ENCODE assay signal across 11 mouse cellular contexts in genomic region chr14:40963501-40964213, GRCm38 (mm10). TPM values are rescaled to one million over a fixed set of nuclear protein-coding genes. Genes with fewer than 3 reads are reported as not detected.
DNase-seq lines count a peak whose midpoint lies in the region; ATAC-seq and TF ChIP-seq lines count a peak whose summit lies in the region.
"Had no signal": no experiment of that assay in that cellular context is flagged by ENCODE, and none has a peak within 500 bp of the region (broad histone marks: within the 10 kb centered on the region; RNA-seq: fewer than 3 reads in every experiment).

No protein-coding gene starts in this region.

- no peaks in the 10 kb centered on the region for H3K27me3 ChIP-seq in heart, embryonic 11.5 days (ENCODE audit: control insufficient read depth, insufficient read depth, low read length)
- H3K27me3 ChIP-seq in liver, embryonic 11.5 days (replicated peaks; ENCODE audit: control insufficient read depth, insufficient read depth, low read length) = no peaks in the 10 kb centered on the region
- no peaks in the 10 kb centered on the region for H3K27me3 ChIP-seq in E14TG2a.4 (ENCODE audit: insufficient read depth, low read length)
- no peaks in the 10 kb centered on the region for H3K27me3 ChIP-seq in liver, embryonic 12.5 days (replicated peaks)
- H3K27me3 ChIP-seq: stomach, embryonic 15.5 days had no signal

- no peak overlapping the region for H3K4me3 ChIP-seq in heart, embryonic 11.5 days (ENCODE audit: low read depth, low read length)
- H3K4me3 ChIP-seq in liver, embryonic 11.5 days (ENCODE audit: low read depth, low read length) = no peak overlapping the region
- H3K4me3 ChIP-seq in E14TG2a.4 (replicated peaks; ENCODE audit: low read length) = peak overlapping the region; percentile 63; the same call in 1 of the 2 replicates
- peak overlapping the region; percentile 31; the same call in 1 of the 2 replicates for H3K4me3 ChIP-seq in liver, embryonic 12.5 days
- H3K4me3 ChIP-seq: stomach, embryonic 15.5 days had no signal

- no peak overlapping the region for H3K27ac ChIP-seq in heart, embryonic 11.5 days (ENCODE audit: low read depth, low read length)
- H3K27ac ChIP-seq in liver, embryonic 11.5 days (ENCODE audit: low read depth, low read length) = peak overlapping the region; percentile 72
- H3K27ac ChIP-seq in liver, embryonic 12.5 days = peak overlapping the region; percentile 93

- TF ChIP-seq CTCF in E14TG2a.4 (conservative IDR thresholded peaks at IDR 0.05; ENCODE audit: low read length) = no peak

- WGBS in heart, embryonic 11.5 days (ENCODE audit: insufficient replicate concordance) = 56% methylated on average over 3 of the region's 3 CpGs
- WGBS in liver, embryonic 11.5 days = 49% methylated on average over 3 of the region's 3 CpGs
- WGBS in liver, embryonic 12.5 days (ENCODE audit: insufficient replicate concordance) = 33% methylated on average over 3 of the region's 3 CpGs

- DNase-seq in heart, postnatal 4 days = no peak
- peak; percentile 21 for DNase-seq in liver, embryonic 11.5 days (ENCODE audit: low spot score)
- DNase-seq in liver = no peak
- DNase-seq in layer of hippocampus, postnatal 14 days (ENCODE audit: low spot score in 2 of 2) = no peak
- DNase-seq in cerebellum, postnatal 36 days = no peak
- DNase-seq: adrenal gland, adult 2 months; cerebellum, adult 18-20 months had no signal

- ATAC-seq in heart, embryonic 11.5 days (replicated peaks; ENCODE audit: insufficient number of reproducible peaks, low FRiP score, low TSS enrichment) = no peak
- ATAC-seq in liver, embryonic 11.5 days (replicated peaks; ENCODE audit: low FRiP score) = no peak
- no peak for ATAC-seq in liver, embryonic 12.5 days

- H3K4me2 ChIP-seq in heart, embryonic 11.5 days = peak overlapping the region; percentile 16; the same call in 1 of the 2 replicates
- peak overlapping the region; percentile 66 for H3K4me2 ChIP-seq in liver, embryonic 11.5 days
- H3K4me2 ChIP-seq in liver, embryonic 12.5 days = peak overlapping the region; percentile 95

- no peaks in the 10 kb centered on the region for H3K36me3 ChIP-seq in heart, embryonic 11.5 days (ENCODE audit: control insufficient read depth, insufficient read depth, low read length)
- H3K36me3 ChIP-seq in liver, embryonic 11.5 days (ENCODE audit: control insufficient read depth, insufficient read depth, low read length) = no peaks in the 10 kb centered on the region
- no peaks in the 10 kb centered on the region for H3K36me3 ChIP-seq in E14TG2a.4 (ENCODE audit: insufficient read depth, low read length)
- no peaks in the 10 kb centered on the region for H3K36me3 ChIP-seq in liver, embryonic 12.5 days
- H3K36me3 ChIP-seq: stomach, embryonic 15.5 days had no signal

- H3K9ac ChIP-seq in heart, embryonic 11.5 days (ENCODE audit: low read depth, low read length) = no peak overlapping the region
- H3K9ac ChIP-seq in liver, embryonic 11.5 days (ENCODE audit: low read depth, low read length) = peak overlapping the region; percentile 27
- H3K9ac ChIP-seq in liver, embryonic 12.5 days = peak overlapping the region; percentile 69
- H3K9ac ChIP-seq: stomach, embryonic 15.5 days had no signal

- peaks cover 52% of the 10 kb centered on the region for H3K4me1 ChIP-seq in heart, embryonic 11.5 days (ENCODE audit: control insufficient read depth, insufficient read depth, low read length)
- H3K4me1 ChIP-seq in liver, embryonic 11.5 days (replicated peaks; ENCODE audit: control insufficient read depth, insufficient read depth, low read length) = peaks cover 59% of the 10 kb centered on the region
- H3K4me1 ChIP-seq in E14TG2a.4 (replicated peaks; ENCODE audit: low read depth, low read length) = peaks cover 78% of the 10 kb centered on the region
- peaks cover 82% of the 10 kb centered on the region for H3K4me1 ChIP-seq in liver, embryonic 12.5 days

- H3K9me3 ChIP-seq in heart, embryonic 11.5 days (replicated peaks; ENCODE audit: control insufficient read depth, low read length) = no peaks in the 10 kb centered on the region
- H3K9me3 ChIP-seq in liver, embryonic 11.5 days (ENCODE audit: control insufficient read depth, low read length) = no peaks in the 10 kb centered on the region
- no peaks in the 10 kb centered on the region for H3K9me3 ChIP-seq in E14TG2a.4 (ENCODE audit: low read length)
- no peaks in the 10 kb centered on the region for H3K9me3 ChIP-seq in liver, embryonic 12.5 days (replicated peaks)
- H3K9me3 ChIP-seq: stomach, embryonic 15.5 days had no signal

RNA-seq across cellular contexts. Expression of gene Tspan14, which starts 3.0 kb away (rescaled TPM):
- polyA plus RNA-seq in heart, embryonic 11.5 days (2014; fragmentation: Nextera tagmentation; extraction: Ambion mirVana) = 43.5 and 54.0 TPM in 2 replicates
- 10 to 100 TPM; 25.9 to 28.6 TPM for total RNA-seq in heart, postnatal 4 days (2021)
- 65.3 and 68.1 TPM in 2 replicates for polyA plus RNA-seq in liver, embryonic 11.5 days (2014; fragmentation: Nextera tagmentation; extraction: Ambion mirVana)
- polyA plus RNA-seq in liver, embryonic 12.5 days (2016; fragmentation: Nextera tagmentation; extraction: Ambion mirVana) = 44.5 and 44.6 TPM in 2 replicates
- 10 to 100 TPM; 34.5 to 35.5 TPM for total RNA-seq in layer of hippocampus, postnatal 14 days (2021)

RNA-seq across cellular contexts. Expression of gene Fam213a, which starts 49.9 kb away (rescaled TPM):
- polyA plus RNA-seq in heart, embryonic 11.5 days (2014; fragmentation: Nextera tagmentation; extraction: Ambion mirVana) = 67.7 and 75.4 TPM in 2 replicates
- 10 to 100 TPM; 15.3 to 17.3 TPM for total RNA-seq in heart, postnatal 4 days (2021)
- 78.2 and 84.8 TPM in 2 replicates for polyA plus RNA-seq in liver, embryonic 11.5 days (2014; fragmentation: Nextera tagmentation; extraction: Ambion mirVana)
- 77.7 and 79.0 TPM in 2 replicates for polyA plus RNA-seq in liver, embryonic 12.5 days (2016; fragmentation: Nextera tagmentation; extraction: Ambion mirVana)
- total RNA-seq in layer of hippocampus, postnatal 14 days (2021) = 100 to 1,000 TPM; 139 to 145 TPM

Comparison
In these comparisons a context has a peak if more than half of its experiments do, and no peak if none do; other contexts are left out.
1. H3K4me3 ChIP-seq: peak in E14TG2a.4 (single experiment) and liver, embryonic 12.5 days (single experiment); none in heart, embryonic 11.5 days (single experiment) and liver, embryonic 11.5 days (single experiment).
2. H3K4me2 ChIP-seq: peak in every context shown above with its lines; median percentile 95 in liver, embryonic 12.5 days; 66 in liver, embryonic 11.5 days; 16 in heart, embryonic 11.5 days.